Mouse (Mus musculus) testis, postnatal 14 days (tissue): ENCODE data around the gene 1700024G13Rik.

ENCODE experiments used
- DNase-seq: peaks from one replicate; pipeline ENCODE4 v3.0.0; 2021; ENCODE audit warnings: low spot score

Gene 1700024G13Rik

DNA sequence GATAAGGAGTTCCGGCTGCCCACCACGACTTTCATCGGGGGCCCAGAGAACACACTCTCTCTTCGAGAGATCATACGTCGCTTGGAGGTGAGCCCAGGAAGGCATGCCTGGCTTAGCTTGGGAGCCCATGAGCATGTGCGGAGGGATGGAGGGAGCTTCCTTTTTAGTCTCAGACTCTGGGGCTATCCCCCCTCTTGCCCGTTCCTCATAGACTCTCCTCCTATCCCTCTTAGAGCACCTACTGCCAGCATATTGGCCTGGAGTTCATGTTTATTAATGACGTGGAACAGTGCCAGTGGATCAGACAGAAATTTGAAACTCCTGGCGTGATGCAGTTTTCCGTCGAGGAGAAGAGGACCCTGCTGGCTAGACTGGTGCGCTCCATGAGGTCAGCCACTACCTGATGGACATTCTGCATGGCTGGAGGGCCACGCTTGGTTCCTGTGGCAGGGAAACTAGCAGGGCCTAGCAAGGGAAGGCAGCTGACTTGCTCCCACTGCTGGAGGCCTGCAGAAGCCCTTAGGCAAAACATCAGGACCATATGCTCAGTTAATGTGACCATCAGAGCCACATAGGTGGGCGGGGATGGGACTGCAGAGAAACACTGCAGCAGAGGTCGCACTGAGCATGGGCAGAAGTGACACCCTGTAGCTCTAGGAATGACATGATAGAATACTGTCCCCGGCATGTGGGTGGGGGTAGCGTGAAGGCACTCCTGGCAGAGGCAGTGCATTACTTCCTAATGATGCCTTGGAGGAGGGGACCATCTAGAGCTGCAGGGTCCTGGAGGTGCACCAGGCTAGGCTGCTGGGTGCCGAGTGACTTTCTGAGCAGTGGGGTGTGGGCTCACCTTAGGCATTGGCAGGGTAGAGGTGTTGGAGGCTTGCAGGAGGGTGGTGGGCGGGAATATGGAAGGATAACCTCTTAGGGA is 55.4 kb downstream of the 1700024G13Rik start:
- DNase-seq, result no peak

DNA sequence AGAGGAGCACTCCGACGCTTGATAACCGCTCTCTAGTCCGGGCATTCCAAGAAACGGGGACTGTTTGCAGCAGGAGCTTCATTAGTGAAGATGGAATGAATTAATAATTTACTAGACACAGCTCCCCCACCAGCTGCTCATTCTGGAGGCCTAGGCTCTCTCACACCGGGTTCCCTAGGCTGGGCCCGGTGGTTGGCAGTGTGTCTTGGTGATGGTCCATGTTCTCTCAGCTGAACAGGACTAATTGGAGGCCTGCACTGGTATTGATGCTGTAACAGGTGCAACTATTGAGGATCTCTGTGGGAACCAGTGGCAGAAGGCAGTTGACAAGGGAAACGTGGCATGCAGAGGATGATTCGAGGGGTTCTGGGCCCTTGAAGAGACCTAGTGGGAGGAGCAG is 60.8 kb downstream of the 1700024G13Rik start:
- no peak for DNase-seq
